Mouse (Mus musculus): ENCODE measurements around the gene Ap5b1.

DNA sequence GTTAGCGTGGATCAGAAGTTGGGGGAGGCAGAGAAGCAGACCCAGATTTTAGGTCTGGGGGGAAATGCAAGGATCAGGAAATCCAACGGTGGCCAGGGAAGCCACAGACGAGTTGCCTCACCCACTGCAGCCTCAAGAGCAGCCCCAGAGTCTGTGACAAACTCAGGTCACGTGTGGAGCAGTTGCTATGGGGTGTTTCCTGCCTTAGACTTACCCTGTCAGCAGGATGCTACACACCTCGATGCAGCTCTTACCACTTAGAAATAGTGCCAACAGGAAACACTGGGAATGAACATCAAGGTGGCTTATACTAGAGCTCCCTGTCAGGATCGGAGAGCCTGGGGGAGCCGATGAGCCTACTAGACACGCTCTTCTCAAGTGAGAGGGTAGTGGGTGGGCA lies 35.3 kb upstream of the Ap5b1 start:
- TF ChIP-seq CTCF (IDR thresholded peaks at IDR 0.05; ENCODE audit: borderline replicate concordance, insufficient read depth, low read depth, low read length) (no peak), POLR2A (IDR thresholded peaks at IDR 0.05; ENCODE audit: borderline replicate concordance, insufficient read depth, low read length) (no peak)

All from cerebellum, adult 2 months (tissue).